Mouse (Mus musculus) spleen, postnatal 10 days (tissue): Measurements from ENCODE around the gene Gm6034.
A peak's percentile ranks its signal among the peaks of the same experiment; 100 is the strongest.
"Not testable (repeated sequence)": the region's sequence is repeated elsewhere in the genome, so short reads cannot be mapped to it uniquely, and the experiment has no call there.

Experiments used
- DNase-seq, 2 experiments: peaks; one replicate each; pipeline ENCODE4 v3.0.0; 2021 to 2022; ENCODE audit warnings: low spot score in 2 of 2

The Gm6034 gene

DNA sequence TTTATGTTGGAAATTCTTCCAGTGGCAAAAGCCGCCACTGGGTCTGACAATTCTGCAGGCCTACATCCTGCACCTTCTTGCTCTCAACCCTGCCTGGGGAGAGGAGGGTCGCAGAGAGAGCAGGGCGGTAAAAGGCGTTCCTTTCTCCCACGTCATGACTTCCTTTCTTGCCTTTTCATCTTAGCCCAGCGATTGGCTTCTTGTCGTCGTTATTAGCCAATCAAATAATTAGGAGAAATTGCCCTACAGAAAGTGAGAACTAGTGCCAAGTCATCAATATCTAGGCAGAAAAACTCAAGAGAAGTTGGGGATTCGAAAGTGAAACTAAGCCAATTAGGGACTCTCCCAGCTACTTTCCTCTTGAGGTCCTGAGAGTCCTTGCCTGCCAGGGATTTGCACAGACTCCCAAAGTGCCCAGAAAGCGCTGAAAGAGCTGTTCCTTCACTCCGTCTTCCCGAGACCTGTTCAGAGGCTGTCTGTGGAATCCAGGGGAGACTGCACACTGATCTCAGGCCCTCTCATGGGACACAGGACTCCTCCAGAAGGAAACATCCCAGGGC is at the start of gene Gm6034, which contains the start of gene H2-T22:
Gm6034 (plus strand) TSS at position 352 of the 560 bp plus-strand sequence.
H2-T22 (minus strand) TSS at position 138 of the 560 bp plus-strand sequence.
- peak; percentile 60 to 71 for DNase-seq

DNA sequence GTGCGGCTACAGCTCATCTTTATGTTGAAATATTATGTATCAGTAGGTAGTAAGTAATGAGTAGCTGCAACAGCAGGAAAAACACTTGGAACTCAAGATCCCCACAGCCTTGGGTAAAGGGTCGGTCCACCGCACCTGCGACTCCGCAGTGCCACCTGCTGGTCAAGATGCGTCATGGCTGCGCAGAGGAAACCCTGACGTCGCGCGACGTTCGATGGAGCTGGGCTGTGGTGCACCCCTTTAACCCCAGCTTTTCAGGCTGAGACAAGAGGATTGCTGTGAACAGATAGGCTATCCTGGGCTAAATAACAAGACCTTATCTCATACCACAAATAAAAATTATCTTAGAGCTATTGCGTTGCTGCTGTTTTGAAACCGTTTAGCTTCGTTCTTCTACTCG is 49.1 kb upstream of the Gm6034 start:
- DNase-seq = peak; percentile 83 to 88

DNA sequence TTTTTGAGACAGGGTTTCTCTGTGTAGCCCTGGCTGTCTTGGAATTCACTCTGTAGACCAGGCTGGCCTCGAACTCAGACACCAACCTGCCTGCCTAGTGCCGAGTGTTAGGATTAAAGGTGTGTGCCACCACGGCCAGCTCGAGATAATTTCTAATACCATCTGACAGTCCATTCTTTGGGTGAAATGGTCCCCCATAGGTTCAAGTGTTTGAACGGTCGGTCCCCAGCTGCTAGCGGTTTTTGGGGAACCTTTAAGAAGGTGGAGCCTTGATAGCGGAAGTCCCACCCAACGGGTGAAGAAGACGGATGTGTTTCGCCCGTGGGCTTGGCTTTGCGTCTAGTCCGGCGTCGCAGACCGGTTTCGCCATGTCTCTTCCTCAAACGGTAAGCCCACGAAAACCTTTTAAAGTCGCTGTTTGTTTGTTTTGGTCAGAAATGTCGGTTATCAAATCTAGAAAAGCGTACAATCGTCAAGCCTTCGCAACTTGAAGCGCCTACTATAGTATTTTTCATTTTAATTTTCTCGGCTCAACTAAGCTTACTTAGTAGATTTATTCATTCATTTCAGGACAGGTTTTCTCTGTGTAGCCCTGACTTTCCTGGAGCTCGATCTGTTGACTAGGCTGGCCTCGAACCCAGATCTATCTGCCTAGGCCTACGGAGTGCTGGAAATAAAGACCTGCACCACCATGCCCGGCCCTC is 48.4 kb upstream of the Gm6034 start:
- peak; percentile 69 to 84 for DNase-seq

DNA sequence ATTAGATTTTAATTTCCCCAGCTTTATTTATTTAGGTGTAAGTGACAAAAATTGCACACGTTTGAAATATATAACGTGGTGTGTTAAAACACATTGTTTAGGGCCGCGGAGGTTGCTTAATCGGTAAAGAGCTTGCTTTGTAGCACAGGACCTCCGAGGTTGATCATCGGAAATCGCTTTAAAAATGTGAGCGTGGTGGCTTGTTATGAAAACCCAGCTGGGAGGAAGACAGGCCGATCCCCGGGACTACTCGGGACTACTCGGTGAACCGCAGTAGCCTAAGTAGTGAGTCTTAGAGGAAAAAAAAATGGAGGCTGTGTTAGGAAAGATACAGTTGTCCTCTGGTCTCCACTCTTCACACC is 47.9 kb upstream of the Gm6034 start:
- peak in 1 of 2 experiments; percentile 28 for DNase-seq

DNA sequence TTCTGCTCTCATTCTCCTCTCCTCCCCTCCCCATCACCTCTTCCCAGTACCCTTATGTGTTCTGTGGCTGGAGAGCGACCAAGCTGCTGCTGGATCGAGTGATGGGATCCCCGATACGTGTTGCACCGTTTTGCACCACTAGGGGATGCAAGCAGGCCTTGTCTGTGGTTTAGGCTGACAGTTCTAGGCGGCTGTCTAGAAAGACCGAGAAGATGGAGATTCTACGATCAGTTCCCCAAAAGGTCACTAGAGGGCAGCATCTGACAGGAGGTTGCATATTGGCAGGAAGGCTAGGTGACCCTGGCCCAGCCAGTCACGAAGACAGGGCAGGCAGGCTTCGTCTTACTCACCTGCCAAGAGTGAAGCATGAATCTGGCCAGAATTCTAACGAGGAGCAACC is 45.8 kb upstream of the Gm6034 start:
- peak; percentile 98 to 99 for DNase-seq

DNA sequence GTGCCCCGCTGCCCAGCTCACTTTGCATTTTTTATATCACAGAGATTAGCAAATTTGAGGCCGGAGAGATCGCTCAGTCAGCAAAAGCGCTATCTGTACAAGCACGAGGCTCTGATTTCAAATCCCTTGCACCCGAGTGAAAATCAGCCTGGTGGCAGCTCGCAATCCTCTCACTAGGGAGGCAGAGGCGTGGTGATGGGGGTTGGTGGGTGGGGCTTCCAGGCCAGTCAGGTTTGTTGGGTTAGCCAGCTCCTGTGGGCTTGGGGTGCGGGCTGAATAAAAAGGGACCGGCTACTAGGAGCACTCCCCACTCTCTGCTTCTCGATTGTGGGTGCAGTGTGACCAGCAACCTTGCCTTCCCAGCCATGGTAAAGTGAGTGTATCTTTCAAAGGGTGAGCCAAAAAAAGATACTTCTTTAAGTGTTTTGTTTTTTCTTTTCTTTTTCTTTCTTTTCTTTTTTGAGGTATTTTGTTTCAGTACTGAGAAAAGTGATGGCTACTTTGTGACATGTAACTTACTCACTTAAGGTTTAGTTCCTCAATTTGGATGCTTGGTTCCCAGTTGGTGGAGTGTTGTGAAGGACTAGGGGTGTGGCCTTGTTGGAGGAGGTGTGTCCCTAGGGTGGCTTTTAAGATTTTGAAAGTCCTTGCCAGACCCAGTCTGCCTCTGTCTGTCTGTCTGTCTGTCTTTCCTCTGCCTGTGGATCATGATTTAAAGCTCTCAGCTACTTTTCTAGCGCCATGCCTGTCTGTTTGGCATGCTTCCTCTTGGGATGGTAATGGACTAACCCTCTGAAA is 44.8 kb upstream of the Gm6034 start:
- DNase-seq = peak; percentile 63 to 80

DNA sequence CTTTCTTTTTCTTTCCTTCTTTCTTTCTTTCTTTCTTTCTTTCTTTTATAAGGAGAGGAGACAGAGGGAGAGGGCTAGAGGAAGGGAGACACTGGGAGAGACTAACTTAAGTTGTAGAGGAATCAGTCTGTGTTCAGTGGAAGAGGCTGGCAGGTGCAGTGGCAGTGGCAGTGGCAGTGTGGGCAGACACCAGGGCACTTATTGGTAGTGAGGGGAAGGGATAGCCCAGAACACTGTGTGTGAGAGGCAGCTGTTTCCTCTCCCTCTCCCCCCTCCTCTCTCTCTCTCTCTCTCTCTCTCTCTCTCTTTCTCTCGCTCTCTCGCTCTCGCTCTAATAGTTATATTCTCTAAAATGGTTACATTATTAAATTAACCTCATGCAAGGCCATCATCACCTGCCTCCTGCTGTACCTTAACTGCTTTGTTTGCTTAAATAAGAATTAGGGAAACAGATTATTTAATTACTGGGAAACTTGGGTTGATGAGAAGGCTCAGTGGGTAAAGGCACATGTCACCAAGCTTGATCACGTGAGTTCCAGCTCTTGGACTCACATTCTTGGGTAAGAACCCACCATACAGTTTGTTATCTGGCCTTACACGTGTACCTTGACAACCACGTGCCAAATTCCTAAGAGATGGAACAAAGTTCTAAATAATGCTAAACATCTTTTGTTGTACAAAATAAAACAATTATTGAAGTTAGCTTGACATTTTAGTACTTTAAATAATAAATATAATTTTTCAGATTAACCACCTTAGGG is 44.0 kb upstream of the Gm6034 start:
- peak; percentile 21 to 55 for DNase-seq

DNA sequence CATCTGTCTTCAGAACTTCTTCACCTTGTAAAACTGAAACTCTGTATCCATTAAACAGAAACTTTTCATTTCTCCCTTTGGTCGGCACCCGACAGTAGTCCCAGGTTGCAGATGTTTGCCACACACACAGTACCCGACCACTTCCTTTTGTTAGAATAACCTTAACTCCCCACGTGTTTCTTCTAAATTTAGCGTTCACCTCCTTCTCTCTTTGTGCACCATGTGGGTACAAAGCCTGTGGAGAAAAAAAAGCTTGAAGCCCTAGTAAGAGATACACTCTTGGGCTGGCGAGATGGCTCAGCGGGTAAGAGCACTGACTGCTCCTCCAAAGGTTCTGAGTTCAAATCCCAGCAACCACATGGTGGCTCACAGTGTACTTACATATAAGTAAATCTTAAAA is 43.4 kb upstream of the Gm6034 start:
- peak in 1 of 2 experiments; percentile 57 for DNase-seq

DNA sequence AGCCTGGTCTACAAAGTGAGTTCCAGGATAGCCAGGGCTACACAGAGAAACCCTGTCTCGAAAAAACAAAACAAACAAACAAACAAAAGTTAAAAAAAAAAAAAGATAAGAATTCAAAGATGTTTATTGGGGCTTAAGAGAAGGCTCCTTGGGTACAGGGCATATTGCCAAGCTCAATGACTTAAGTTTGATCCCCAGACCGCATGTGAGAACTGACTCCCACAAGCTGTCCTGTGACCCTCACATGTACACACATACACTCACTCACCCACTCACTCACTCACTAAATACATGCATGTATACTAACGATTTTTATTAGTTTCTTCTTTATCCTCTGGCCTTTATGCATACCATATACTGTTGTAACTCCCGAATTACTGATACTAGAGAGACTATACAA is 42.4 kb upstream of the Gm6034 start:
- peak; percentile 39 to 56 for DNase-seq

DNA sequence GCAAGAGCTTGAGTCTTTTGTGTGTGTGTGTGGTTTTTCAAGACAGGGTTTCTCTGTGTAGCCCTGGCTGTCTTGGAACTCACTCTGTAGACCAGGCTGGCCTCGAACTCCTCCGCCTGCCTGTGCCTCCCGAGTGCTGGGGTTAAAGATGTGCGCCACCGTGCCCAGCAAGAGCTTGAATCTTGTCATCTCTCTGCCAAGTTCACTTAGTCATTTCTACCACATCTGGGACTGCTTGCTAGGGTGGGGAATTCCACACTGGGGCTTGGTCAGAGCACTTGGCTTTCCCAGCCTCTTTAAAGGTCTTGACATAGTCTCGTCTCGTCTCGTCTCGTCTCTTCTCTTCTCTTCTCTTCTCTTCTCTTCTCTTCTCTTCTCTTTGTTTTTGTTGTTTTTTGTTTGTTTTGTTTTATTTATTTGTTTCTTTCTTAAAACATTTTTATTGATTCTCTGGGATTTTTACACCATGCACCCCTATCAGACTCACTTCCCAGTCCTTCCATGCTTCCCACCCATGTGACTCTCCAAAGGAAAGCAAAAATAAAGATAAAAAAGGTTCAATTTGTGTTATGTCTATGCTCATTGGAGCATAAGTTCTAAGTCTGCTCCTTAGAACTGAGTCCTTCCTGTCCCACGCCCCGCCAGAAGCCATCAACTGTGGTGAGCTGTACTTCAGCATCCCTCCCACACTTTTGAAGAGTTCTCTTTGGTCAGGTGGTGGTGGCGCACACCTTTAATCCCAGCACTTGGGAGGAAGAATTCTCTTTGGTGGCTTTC is 41.5 kb upstream of the Gm6034 start:
- peak; percentile 44 to 74 for DNase-seq

DNA sequence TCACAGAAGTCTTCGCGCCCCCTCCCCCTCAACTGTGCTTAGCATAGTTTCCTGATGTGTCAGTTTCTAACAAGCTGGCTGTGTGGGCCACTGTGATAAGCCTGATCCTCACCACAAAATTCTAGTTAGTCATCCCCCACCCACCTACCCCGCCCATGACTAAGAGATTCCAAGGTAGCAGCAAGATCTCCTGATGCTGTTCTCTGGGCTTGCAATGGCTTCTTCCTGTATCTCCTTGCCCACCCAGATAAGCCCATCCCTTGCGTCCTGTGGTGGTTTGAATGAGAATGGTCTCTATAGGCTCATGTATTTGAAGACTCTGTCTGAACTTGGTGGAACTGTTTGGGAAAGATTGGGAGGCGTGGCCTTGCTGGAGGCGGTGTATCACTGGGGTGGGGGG is 40.8 kb upstream of the Gm6034 start:
- DNase-seq = peak; percentile 68 to 83

DNA sequence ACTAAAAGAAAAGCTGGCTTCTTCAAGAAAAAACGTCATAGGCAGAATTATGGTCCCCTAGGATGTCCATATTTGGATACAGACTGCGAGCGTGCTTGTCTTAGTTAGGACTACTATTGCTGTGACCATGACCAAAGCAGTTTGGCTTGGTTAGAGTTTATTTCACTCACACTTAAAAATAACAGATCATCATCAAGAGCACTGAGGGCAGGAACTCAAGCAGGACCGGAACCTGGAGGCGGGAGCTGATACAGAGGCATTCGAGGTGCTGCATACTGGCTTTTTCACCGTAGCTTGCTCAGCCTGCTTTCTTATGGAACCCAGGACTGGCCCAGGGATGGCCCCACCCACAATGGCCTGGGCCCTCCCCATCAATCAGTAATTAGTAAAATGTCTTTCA is 39.4 kb upstream of the Gm6034 start:
- DNase-seq = no peak

DNA sequence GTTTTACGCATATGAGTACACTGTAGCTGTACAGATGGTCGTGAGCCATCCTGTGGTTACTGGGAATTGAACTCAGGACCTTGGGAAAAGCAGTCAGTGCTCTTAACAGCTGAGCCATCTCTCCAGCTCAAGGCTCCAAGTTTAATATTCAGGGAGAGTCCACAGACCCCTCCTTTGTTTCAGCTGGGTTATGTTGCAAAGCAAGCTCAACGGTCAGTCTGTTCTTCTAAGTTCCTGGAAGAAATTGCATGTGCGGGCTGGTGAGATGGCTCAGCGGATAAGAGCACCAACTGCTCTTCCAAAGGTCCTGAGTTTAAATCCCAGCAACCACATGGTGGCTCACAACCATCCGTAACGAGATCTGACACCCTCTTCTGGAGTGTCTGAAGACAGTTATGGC is 38.4 kb upstream of the Gm6034 start:
- not testable (repeated sequence) for DNase-seq

DNA sequence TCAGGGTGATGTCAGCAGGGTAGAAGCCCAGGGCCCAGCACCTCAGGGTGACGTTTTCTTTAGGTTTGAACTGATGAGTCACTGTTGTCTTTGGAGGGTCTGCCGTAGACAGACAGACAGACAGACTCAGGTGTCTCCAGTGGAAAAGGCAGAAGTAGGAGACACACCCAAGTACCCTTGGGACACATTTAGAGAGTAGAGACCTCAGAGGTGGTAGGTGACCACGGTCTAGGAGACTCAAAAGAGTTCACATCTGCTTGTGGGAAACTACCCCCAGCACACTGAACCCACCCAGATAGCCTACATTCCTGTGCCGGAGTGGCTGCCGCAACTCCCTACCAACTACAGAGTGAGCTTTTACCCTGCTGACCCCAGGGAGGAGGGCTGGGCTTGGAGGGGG is 27.8 kb upstream of the Gm6034 start:
- DNase-seq = no peak

DNA sequence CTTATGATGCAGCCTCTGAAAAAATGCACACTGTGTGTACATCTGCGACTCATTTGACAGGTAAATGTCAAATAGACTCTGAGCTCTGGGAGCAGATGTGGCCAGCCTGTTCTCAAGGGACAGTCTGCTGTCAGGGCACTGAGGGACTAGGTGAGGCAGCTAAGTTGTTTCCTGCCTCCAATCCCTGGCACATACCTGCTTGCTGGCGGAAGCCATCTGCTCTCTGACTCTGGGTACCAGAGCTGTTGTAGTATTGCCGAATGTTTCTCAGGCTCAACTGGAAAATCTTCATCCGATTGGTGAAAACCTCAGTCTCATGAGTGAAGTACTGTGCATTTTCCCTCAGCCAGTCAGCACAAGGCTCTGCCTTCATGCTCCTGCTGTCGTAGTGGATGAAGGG is 25.7 kb upstream of the Gm6034 start:
- DNase-seq = no peak

DNA sequence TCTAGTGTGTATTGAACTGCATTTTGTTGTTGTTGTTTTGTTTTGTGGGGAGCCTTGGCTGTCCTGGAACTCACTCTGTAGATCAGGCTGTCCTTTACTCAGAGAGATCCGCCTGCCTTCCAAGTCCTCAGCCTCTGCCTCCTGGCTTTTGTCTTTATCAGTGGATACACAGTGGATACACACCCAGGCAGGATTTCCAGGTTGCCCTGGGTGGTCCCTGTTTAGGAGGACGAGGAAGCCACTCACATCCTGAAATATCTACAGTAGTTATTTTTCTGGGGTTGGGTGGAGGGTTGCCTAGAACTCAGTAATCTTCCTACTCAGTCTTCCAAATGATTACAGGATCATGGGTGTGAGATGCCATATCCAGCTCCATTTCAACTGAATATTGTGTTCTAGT is 23.8 kb upstream of the Gm6034 start:
- DNase-seq = peak in 1 of 2 experiments; percentile 52

DNA sequence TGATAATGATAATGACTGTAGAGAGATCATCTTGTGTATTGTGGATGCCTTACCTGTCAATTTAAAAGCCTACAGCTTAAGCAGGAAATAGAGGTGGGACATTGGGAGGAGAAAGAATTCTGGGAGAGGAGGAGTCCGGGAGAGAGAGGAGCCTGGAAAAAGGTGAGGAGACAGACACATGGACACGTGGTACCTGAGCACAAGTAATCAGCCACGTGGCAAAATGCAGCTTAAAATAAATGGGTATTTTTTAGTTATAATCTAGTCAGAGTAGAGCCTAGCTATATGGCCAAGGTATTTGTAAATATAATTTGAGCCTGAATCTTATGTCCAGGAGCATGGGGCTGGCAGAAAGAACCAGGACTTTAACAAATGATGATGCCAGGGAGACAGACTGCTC is 23.2 kb upstream of the Gm6034 start:
- no peak for DNase-seq

DNA sequence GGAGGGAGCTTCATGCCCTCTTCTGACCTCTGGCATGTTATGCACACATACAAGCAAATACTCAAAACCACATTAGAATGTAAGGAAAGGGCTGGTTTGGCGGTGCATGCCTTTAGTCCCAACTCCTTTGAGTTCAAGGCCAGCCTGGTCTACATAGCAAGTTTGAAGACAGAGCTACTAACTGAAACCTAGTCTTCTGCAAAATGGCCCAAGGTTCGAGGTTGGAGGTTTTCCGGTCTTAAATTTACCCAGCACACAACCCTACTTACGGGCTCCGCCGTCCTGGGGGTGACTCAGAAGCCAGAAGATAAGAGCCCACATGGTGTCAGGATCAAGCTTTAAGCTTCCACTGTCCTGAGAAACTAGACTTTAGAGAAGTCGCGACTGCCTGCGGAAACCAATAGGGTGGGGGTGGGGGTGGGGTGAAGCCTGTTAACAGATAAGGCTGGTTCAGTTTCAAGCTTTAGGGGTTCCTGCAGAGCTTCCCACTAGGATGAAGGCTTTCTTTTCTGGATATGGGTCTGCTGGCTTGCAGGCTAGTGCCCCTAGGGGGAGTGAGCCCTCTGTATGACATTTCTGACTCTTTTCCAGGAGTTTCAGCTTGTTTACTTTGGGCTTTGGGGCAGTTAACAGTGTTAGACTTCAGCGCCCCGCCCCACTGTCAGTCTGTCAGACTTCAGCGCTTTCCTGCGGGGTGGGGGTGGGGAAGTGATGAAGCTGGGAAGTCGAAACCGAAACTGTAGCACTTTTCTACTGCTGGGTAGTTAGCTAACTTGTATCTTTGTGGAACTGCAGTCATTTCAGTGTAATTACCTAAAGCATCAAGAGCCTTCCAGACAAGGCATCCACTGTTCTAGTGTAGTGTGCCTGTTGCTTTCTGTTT is 22.3 kb upstream of the Gm6034 start, which contains the start of gene H2-T24:
H2-T24 (minus strand) TSS at position 370 of the 883 bp plus-strand sequence.
- peak; percentile 88 to 90 for DNase-seq

DNA sequence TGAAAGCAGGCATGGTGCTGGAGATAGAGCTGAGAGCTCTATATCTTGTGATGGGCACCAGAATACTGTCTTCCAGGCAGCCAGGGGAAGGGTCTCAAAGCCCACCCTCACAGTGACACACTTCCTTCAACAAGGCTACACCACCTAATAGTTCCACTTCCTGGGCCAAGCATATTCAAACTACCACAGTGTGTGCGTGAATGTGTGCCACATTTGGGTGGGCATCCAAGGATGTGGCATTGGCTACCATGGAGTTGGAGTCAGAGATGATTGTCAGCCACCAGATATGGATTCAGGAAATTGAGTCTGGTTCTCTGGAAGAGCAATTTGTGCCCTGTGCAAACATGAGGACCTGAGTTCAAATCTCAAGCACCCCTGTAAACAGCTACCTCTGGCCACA is 21.5 kb upstream of the Gm6034 start:
- DNase-seq = no peak

DNA sequence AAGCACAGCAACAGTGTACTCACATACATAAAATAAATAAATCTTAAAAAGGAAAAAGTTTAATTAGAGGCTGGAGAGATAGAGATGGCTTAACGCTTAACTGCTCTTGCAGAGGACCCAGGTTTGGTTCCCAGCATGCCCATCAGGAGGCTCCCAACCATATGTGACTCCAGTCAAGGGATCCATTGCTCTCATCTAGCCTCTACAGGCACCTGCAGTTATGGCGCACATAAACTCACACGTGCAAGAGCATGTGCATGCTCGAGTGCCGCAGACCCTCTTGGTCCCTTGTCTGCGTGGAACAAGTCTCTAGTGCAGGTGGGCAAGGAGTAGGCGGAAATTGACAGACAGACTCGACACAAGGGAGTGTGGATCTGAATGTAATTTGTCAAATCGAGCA is 20.7 kb upstream of the Gm6034 start:
- DNase-seq = peak in 1 of 2 experiments; percentile 20
